Comparison of ENCODE assay signal across 22 mouse cellular contexts in the genomic region with DNA sequence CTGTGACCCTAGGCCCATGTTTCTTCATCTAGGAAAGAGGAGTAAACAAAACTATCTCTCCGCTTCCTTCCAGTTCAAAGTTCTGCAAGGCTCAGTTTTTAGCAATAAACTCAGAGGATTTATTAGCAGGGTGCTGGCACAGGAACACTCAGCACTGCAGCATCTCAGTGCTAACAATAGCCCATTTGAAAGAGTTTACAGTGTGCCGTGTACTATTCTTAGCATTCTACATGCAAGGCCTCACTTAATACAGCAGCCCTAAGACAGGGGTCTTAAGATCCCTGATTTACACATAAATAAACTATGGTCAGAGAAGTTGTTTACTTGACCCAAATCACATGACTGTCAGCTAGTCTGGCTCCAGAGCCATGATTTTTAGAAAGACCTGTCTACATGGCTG. TPM values are rescaled to one million over a fixed set of nuclear protein-coding genes. Genes with fewer than 3 reads are reported as not detected.
DNase-seq lines count a peak whose midpoint lies in the region; ATAC-seq and TF ChIP-seq lines count a peak whose summit lies in the region.
"Had no signal": no experiment of that assay in that cellular context is flagged by ENCODE, and none has a peak within 500 bp of the region (broad histone marks: within the 10 kb centered on the region; RNA-seq: fewer than 3 reads in every experiment).

No protein-coding gene starts in this region.

- no peaks in the 10 kb centered on the region for H3K9me3 ChIP-seq in heart, embryonic 15.5 days (replicated peaks)
- H3K9me3 ChIP-seq in kidney, postnatal 0 days (replicated peaks; ENCODE audit: low read length), result no peaks in the 10 kb centered on the region
- H3K9me3 ChIP-seq in midbrain, embryonic 10.5 days (replicated peaks), result no peaks in the 10 kb centered on the region
- H3K9me3 ChIP-seq: forebrain, embryonic 10.5 days; neural tube, embryonic 12.5 days had no signal

- H3K36me3 ChIP-seq in heart, embryonic 15.5 days, result no peaks in the 10 kb centered on the region
- no peaks in the 10 kb centered on the region for H3K36me3 ChIP-seq in kidney, postnatal 0 days (ENCODE audit: insufficient read depth, low read length)
- no peaks in the 10 kb centered on the region for H3K36me3 ChIP-seq in midbrain, embryonic 10.5 days
- H3K36me3 ChIP-seq: forebrain, embryonic 10.5 days; neural tube, embryonic 12.5 days had no signal

- 40% methylated on average over 2 of the region's 2 CpGs for WGBS in heart, embryonic 15.5 days
- WGBS in kidney, postnatal 0 days, result 34% methylated on average over 2 of the region's 2 CpGs
- WGBS in midbrain, embryonic 10.5 days, result 93% methylated on average over 2 of the region's 2 CpGs

- H3K27me3 ChIP-seq in heart, embryonic 15.5 days, result no peaks in the 10 kb centered on the region
- H3K27me3 ChIP-seq in kidney, postnatal 0 days (ENCODE audit: insufficient read depth, low read length), result no peaks in the 10 kb centered on the region
- H3K27me3 ChIP-seq in midbrain, embryonic 10.5 days (ENCODE audit: low read depth, poor library complexity, severe bottlenecking), result no peaks in the 10 kb centered on the region
- H3K27me3 ChIP-seq: neural tube, embryonic 12.5 days had no signal

- ATAC-seq in heart, embryonic 15.5 days (replicated peaks; ENCODE audit: insufficient number of reproducible peaks, insufficient read depth, low FRiP score, low read depth), result no peak; the same call in 1 of the 2 replicates
- ATAC-seq in kidney, postnatal 0 days (replicated peaks; ENCODE audit: low FRiP score, low read depth), result no peak; the same call in 1 of the 2 replicates
- ATAC-seq: forebrain, postnatal 0 days; hindbrain, embryonic 16.5 days; intestine, embryonic 16.5 days had no signal

- H3K4me1 ChIP-seq in heart, embryonic 15.5 days (replicated peaks), result peaks cover 28% of the 10 kb centered on the region
- H3K4me1 ChIP-seq in kidney, postnatal 0 days (replicated peaks; ENCODE audit: insufficient read depth, low read length), result no peaks in the 10 kb centered on the region; the same call in 1 of the 2 replicates
- H3K4me1 ChIP-seq in midbrain, embryonic 10.5 days, result peaks cover 3% of the 10 kb centered on the region; the same call in 1 of the 2 replicates
- H3K4me1 ChIP-seq: neural tube, embryonic 12.5 days had no signal

- intact Hi-C loops in gastrocnemius, adult 2 months (cut with DNase I), result no loop called here
- intact Hi-C loops in heart, postnatal 36 days (cut with DNase I), result no loop called here

- H3K9ac ChIP-seq in heart, embryonic 15.5 days, result no peak overlapping the region
- H3K9ac ChIP-seq in kidney, postnatal 0 days (ENCODE audit: low read depth, low read length), result no peak overlapping the region
- H3K9ac ChIP-seq: forebrain, postnatal 0 days; liver, embryonic 14.5 days; neural tube, embryonic 12.5 days had no signal

- H3K4me3 ChIP-seq in gastrocnemius, adult 2 months, result no peak overlapping the region
- H3K4me3 ChIP-seq in heart, embryonic 15.5 days, result no peak overlapping the region
- H3K4me3 ChIP-seq in kidney, postnatal 0 days (replicated peaks; ENCODE audit: low read depth, low read length), result no peak overlapping the region
- no peak overlapping the region for H3K4me3 ChIP-seq in midbrain, embryonic 10.5 days
- H3K4me3 ChIP-seq: forebrain, embryonic 10.5 days; layer of hippocampus, adult 2 months; neural tube, embryonic 12.5 days had no signal

- H3K27ac ChIP-seq in gastrocnemius, adult 2 months, result peak overlapping the region; percentile 69
- peak overlapping the region; percentile 46 for H3K27ac ChIP-seq in heart, embryonic 15.5 days
- H3K27ac ChIP-seq in kidney, postnatal 0 days, result 0 out of 2 replicates have a peak overlapping the region, but pooled peaks have one; percentile 36
- no peak overlapping the region for H3K27ac ChIP-seq in midbrain, embryonic 10.5 days (replicated peaks)
- H3K27ac ChIP-seq: forebrain, embryonic 10.5 days; layer of hippocampus, adult 2 months; liver, embryonic 14.5 days; macrophage; neural tube, embryonic 12.5 days had no signal

- no peak overlapping the region for H3K4me2 ChIP-seq in heart, embryonic 15.5 days
- no peak overlapping the region for H3K4me2 ChIP-seq in kidney, postnatal 0 days (ENCODE audit: low read length)
- H3K4me2 ChIP-seq: midbrain, embryonic 11.5 days; neural tube, embryonic 12.5 days had no signal

- TF ChIP-seq CTCF in gastrocnemius, adult 2 months (IDR thresholded peaks at IDR 0.05), result no peak
- TF ChIP-seq CTCF in kidney, postnatal 0 days (IDR thresholded peaks at IDR 0.05; ENCODE audit: low read depth), result no peak

- DNase-seq in gastrocnemius, adult 2 months, result no peak
- DNase-seq in gastrocnemius, postnatal 10 days, result no peak
- DNase-seq in heart, postnatal 36 days, result no peak
- DNase-seq in kidney, postnatal 0 days (ENCODE audit: low spot score), result peak; percentile 76
- DNase-seq in kidney, adult 8-10 months, result no peak
- peak; percentile 20 for DNase-seq in brain, adult 2 months (ENCODE audit: low read depth, low spot score)
- DNase-seq in midbrain, embryonic 10.5 days (ENCODE audit: low spot score), result no peak
- DNase-seq: adrenal gland, adult 2 months; cerebellum, adult 8-10 months; forebrain, postnatal 0 days; layer of hippocampus, postnatal 36 days; right cerebral cortex, postnatal 4 days had no signal

RNA-seq across cellular contexts. Expression of gene Ddr2, which starts 44.6 kb away (rescaled TPM):
- 10 to 100 TPM; 16.4 to 22.5 TPM for total RNA-seq in gastrocnemius, adult 2 months (2021)
- total RNA-seq in gastrocnemius, postnatal 10 days (2021), result 10 to 100 TPM; 43.9 to 49.8 TPM
- 12.0 and 17.1 TPM in 2 replicates for polyA plus RNA-seq in heart, embryonic 15.5 days (2015; fragmentation: Nextera tagmentation; extraction: Ambion mirVana)
- 10 to 100 TPM; 21.0 to 24.2 TPM for total RNA-seq in heart, postnatal 36 days (2021)
- 19.9 and 23.8 TPM in 2 replicates for polyA plus RNA-seq in kidney, postnatal 0 days (2015; fragmentation: Nextera tagmentation; extraction: Ambion mirVana)
- polyA plus RNA-seq in midbrain, embryonic 10.5 days (2016; fragmentation: Nextera tagmentation; extraction: Ambion mirVana), result 22.8 and 23.0 TPM in 2 replicates
- total RNA-seq: hematopoietic stem cell, adult 5-6 weeks had no signal

Comparison
In these comparisons a context has a peak if more than half of its experiments do, and no peak if none do; other contexts are left out.
1. DNase-seq: peak in kidney, postnatal 0 days (single experiment) and brain, adult 2 months (single experiment); none in gastrocnemius, adult 2 months (single experiment), gastrocnemius, postnatal 10 days (single experiment), heart, postnatal 36 days (0 of 2), kidney, adult 8-10 months (0 of 2) and midbrain, embryonic 10.5 days (single experiment).